Mouse (Mus musculus) urinary bladder, postnatal 14 days (tissue): ENCODE measurements around the gene Cacna1s.

Experiments used
- DNase-seq: peaks from one replicate; pipeline ENCODE4 v3.0.0; 2021; ENCODE audit warnings: low spot score

The Cacna1s gene

DNA sequence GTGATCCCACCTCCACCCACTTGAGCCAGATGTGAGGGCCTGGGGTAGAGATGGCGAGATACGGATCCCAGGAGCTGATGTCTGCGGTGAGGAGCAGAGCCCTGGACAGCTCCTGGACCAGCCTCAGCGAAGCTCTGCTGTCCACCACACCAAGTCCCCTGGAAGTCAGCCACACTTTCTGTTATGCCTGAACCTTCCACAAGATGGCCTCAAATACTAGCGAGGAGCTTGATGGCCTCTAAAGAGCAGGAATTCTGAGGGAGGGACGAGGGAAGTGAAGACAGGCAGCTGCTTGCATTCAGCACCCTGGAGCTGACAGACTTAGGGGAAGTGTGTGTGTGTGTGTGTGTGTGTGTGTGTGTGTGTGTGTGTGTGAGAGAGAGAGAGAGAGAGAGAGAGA is 1.1 kb upstream of the Cacna1s start:
- peak; percentile 75 for DNase-seq

DNA sequence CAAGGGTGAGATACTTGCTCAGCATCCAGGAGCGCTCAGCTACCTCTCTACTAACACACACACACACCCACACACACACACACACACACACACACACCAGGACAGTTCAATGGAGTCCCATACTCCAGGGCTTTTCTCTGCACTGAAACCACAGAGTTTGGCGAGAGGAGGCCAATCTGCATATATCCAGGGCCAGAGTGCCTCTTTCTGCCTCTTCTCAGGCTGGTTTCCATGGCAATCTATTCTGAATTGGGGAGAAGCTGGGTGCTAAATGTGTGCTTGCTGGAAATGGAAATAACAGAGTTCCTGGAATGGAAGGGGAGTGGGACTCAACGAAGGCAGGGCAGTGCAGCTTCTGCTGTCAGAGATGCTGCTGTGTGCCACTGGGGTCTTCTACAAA is 3.2 kb downstream of the Cacna1s start:
- DNase-seq = no peak

DNA sequence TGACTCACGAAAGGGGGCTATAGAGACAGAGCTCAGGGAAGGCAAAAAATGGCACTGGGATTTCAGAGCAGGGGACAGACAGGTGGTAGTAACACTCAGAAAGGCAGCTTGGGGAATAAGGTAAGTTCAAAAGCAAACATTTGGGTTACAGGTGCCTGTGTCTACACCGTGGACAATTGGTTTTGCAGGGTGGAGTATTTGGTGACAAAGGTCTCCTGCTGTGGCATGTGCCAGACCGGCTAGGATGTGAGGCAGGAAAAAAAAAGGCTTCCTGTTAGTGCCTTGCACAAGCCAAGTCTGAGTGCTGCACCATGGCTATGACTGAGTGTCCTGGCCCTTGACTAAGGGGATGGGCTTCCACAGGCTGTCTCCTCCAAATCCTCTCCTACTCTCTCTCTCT is 6.0 kb downstream of the Cacna1s start:
- no peak for DNase-seq

DNA sequence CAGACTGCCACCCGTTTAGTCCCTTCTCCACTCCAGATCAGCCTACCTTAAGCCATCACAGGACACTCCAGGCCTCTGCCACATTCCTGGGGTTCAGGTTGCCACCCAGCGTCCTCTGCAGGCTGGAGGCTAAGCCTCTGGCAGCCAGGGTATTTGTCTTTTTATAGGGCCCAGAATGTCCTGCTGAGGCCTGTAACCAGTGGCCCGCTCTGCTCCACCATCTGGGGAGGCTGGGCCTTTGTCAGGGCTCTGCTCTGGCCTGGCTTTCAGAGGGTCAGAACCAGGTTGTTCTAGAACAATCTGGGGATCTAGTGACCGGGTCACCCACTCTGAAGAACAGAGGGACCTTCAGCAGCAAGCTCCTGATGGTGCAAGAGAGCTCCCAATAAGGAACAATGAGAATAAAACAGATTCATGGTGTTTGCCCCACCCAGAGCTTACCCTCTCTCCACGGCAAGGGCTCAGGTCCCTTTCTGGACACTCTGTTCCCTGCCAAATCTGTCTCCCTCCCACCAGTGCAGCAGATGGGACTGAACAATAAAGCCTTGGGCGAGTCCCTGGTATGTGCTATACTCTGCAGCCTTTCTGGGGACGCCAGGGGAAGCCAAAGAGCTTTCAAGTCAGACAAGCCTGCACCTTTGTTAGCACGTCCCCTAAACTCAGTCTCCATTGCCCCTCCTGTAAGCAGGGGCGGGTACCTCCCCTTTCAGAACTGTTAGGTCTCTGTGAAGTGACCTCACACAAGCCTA is 8.7 kb downstream of the Cacna1s start:
- DNase-seq = peak; percentile 72

DNA sequence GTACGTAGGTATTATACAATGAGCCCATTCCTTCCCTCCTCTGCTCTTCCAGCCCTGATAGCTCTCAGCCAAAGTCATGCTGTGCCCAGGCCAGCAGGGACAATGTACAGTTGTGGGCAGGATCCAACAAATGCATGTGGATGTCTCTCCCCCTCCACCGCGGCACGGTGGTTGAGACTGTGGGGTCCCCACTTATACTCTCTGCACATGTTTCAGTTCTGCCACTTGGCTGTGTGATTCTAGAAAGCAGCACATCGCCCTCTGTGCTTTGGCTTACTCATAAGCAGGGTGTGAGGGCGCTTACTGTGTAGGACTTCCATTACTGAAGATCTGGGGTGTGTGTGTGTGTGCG is 9.2 kb downstream of the Cacna1s start:
- no peak for DNase-seq

DNA sequence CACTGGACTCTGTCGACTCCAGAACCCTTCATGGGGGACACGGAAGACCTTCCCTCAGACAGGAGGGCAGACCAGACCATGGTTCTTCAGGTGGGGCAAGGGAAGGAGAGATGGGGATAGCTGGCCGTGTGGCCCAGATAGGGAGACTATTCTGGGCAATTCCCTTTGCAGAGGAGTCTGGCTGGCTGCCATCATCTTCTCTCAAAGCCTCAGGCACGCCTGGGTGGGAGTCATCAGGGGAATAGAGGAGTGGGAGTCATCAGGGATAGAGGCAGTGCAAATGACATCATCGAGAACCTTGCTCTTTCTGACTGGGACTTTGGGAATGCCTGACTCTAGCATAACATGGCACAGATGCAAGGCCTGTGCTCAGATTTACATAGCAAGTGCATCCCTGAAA is 11.4 kb downstream of the Cacna1s start:
- no peak for DNase-seq

DNA sequence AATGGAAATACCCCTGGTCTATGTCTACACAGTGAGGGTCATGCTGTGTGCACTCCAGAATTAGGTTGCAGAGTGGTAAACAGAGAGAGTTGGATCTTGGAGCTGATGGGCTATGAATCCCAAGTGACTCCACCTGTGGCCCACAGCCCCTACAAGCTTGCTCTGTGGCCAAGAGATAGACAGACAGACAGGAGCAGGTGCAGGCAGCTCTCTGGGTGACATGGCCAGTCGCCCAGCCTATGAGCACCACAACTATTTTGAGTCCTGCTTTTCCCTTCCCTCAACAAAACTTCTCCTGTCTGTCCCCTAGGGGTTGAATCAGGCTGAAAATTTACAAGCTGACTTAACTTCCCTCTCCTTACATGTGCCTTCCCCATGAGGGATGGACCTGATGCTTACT is 14.1 kb downstream of the Cacna1s start:
- no peak for DNase-seq

DNA sequence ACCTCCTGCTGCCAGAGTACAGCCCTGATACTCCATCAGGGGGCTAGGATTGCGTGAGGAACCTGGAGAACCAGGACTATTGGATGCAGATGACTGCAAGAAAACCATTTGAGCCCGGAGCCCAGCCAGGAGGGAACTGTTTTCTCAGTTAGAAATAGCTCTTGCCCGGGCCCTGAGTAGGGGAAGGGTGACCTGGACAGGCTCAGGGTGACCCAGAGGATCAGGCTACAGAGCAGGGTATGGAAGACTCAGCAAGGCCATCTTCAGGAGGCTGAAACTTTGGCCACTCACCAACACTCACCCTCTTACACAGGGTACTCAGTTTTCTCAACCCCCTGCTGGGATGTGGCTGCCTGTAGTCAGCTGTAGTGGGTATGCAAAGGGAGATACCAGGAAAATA is 15.0 kb downstream of the Cacna1s start:
- DNase-seq = no peak

DNA sequence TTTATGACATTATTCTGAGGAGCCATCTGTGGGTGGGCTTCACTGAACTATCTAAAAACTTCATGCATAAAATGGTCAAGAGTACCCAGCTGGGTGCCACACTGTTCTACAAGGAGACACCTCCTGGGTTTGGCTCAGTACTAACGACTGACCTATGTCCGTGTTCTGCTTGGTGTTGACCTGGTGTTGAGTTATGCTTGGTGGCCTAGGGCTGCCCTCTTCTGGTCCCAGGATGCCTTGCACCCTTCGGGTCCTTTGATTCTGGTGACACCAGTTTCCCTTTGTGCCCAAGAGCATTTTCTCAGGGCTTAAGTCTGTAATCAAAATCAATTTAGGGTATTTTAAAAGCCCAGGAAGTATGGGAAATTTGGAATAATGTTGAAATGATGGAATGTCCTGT is 23.5 kb downstream of the Cacna1s start:
- DNase-seq = peak; percentile 39

DNA sequence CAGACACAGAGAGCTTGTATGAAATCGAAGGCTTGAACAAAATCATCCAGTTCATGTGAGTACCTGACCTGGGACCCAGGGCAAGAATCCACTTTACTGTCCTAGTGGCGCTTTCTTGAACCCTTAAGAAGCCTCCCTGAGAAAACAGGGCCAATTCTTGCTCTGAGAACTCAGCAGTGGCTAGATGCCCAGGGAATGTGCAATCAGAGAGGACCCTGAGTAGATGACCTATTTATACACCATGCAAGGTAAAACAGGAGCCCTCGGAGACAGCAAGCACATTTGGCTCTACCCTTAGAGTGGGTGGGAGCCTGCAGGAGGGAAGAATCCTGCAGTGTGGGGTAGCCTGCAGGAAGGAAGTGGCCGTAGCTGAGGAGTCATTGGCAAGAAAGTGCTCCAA is 25.1 kb downstream of the Cacna1s start:
- DNase-seq = no peak

DNA sequence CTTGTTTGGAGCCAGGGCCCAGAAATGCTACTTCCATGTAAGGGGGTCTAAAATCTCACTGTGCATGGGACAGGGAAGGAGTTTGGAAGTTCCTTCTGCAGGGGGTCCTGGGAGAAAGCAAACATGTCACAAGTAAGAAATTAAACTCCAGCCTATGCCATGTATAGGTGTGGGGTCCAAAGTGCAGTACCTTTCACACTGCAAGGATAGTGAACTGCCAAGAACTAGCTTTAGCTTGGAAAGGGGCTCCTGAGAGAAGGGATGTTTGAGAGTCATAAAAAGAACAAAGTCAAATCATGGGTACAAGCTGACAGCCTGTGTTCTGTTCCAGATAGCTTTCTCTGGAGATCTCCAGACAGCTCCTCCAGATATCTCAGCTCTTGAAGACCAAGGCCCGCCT is 28.6 kb downstream of the Cacna1s start:
- DNase-seq = no peak

DNA sequence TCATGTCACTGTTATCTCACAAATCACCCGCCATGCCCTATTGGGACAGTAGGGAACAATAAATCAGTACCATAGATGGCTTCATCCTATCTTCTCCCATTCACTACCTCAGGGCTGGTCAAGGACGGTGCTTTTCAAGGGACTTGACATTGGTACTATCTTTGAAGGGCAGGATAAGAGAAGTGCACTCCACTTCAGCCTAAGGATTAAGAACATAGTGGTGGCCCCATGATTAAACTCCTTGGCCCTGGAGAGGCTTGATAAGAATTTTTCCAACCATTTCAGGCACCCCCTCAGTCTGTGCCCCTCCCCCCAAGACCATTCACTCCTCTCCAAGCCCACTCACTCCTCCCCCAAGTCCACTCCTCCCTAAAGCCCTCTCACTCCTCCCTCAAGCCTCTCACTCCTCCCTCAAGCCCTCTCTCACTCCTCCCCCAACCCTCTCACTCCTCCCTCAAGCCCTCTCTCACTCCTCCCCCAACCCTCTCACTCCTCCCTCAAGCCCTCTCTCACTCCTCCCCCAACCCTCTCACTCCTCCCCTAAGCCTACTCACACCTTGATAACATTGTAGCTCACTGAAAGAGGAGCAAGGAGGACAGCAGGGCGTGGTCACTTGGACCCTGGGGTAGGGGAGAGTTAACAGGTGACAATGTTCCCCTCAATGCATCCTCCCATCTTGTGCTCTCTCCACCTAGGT is 33.6 kb downstream of the Cacna1s start:
- no peak for DNase-seq

DNA sequence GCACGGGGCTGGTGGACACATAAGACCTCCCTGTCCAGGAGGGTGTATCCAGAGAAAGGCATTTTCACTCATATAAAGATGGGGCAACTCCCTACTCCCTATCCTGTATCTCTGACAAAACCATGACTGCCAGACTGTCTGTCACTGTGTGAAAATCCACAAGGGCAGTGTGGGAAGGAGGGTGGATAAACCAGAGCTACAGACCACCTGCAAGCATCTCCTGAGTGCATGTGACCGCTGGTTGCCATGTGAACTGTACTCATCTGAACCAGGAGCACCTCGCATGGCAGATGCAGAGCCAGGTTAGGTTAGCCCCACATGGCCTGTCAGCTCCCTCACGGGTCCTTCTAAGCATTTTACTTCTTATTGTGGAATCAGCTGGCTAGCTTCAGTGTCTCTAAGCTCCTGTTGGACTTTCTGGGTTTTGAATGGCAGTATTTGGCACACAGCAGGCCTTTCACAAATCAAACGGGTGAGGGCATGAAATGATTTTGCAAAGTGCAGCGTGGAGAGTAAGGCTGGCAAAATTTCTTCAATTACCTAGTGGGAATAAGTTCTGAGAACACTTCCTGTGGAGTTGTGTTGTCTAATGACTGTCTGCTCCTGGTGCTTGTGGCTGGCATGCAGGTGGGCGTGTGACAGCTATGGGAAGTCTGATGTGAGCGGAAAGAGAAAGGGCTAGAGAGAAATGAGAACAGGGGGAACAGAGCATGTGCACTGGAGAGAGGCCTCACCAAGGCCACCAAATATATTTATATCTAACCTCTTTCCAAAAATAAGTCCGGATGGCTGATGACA is 37.0 kb downstream of the Cacna1s start:
- no peak for DNase-seq

DNA sequence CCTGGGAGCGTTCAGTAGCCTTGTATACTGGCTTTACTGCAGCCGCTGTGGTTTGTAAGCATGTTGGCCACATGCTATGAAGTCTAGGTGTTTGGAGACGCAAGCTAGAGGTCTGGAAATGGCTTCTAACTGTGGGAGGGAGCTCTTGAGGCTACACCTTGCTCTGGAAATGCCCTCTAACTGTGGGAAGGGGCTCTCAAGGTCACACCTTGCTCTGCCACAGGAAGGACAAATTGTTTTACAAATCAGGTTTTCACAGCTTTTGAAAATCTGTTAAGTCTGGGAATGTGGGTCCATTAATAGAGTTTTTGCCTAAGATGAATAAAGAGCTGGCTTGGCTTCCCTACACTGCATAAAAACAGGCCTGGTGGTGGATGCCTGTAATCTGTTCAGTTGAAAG is 41.2 kb downstream of the Cacna1s start:
- DNase-seq = no peak

DNA sequence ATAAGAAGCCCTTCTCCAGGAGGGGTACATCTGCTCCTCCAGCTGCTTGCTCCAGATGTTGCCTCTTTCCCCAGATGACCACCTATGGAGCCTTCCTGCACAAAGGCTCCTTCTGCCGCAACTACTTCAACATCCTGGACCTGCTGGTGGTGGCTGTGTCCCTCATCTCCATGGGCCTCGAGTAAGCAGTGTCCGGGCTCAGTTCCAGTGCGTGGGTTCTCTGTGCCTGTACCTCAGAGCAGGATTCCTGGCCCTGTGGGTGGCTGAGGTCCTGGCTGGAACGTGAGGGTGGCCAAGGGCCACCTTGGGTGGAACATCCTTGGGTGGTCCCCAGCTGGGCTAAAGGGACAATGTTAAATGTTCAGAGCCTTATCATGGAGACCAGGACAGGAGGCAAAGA is 42.3 kb downstream of the Cacna1s start:
- DNase-seq = no peak

DNA sequence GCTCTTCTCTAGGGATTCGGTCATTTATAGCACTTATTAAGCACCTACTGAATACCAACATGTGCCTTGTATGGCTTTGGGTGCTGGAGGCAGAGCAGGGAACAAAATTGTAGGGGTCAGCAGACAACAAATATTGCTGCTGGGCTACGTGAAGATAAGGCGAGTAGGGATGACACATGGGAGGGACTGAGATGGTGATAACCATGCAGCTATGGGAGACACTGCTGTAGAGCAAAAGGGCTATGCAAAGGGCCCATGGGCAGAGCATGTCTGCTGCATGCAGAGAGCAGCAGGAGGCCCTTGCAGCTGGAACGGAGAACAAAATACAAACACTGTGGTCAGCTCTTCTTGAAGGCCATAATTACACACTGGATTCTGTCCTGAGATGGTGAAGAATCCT is 49.5 kb downstream of the Cacna1s start:
- no peak for DNase-seq

DNA sequence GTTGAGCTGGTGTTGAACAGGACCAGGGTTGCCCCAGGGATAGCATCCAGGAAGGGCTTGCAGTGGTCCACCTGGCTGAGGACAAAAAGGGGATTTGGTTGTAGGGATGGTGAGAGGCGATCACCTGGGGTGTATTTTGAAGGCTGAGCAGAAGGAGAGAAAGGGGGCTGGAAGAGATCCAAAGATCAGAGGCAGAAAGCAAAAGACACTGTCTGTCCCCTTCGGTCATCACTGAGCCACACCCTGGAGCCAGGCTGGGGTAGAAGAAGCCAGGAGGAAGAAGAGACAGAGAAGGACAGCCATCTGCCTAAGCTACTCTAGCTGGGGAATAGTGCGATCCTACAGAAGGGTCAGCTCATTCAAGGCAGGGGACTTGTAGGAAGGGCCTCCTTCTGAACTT is 50.0 kb downstream of the Cacna1s start:
- no peak for DNase-seq

DNA sequence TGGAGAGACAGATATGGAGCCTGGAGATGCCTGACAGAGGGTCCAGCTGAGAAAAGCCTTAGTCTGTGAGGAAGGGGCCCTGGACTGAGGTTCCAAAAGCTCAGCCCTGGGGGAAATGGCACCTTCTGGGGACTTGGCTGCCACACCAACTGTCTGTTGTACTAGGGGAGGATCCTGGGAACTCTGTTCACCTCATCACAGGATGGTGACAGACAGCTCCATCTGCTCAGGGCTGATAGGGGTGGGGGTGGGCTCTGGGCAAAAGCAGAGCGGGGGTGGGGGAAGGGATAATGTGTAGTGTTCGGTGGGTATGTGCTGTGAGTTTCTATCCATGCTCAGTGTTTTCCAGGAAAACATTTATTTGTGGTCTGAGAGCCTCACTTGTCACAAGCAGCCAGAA is 50.4 kb downstream of the Cacna1s start:
- DNase-seq = no peak

DNA sequence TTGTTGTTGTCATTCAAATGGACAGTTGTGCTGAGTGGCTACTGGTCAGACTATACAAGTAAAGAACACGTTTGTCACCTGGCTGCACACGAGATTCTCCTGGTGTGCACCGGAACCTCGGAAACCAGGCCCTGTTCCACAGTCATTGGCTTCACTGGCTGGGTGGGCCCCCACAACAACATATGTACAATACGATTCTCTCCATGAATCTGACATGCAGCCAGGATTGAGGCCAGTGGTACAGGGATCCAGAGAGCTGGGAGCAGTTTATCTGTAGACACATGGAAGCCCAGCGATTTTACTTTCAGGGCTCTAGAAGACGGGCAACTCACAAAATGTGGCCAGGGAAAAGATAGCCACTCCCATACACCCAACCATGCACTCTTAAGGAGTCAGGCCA is 51.1 kb downstream of the Cacna1s start:
- DNase-seq = no peak

DNA sequence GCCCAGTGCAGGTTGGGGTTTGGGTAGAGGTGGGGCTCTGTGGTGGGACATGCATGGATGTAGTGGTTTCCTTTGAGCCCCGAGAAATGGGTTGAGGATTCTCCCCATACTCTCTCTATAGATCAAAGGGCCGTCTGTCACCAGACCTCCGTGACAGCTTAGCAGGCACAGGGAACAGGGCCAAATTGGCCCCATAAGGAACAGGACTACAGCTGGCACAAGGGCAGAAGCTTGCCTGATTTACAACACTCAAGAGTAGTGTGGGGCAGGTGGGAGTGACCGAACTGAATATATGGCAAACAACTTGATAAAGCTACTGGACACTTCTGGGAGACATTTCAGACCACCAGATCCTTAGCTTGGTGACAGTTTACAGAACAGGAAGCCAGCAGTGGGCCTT is 52.2 kb downstream of the Cacna1s start:
- no peak for DNase-seq

DNA sequence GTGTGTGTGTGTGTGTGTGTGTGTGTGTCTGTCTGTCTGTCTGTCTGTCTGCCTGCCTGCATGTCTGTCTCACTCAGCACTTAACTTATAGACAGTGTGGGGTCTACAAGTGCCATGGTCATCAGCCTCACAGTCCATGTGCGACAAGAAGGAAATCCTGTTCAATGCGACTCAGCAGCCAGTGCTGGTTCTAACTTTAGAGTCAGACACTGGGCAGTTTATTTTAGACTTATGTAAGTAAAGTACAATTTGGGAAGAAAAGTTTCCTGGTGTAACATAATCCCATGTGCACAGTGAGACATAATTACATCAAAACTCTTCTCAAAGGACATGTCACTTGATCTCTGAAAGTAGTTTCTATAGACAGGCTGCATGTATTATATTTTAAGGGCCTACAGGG is 56.9 kb downstream of the Cacna1s start:
- no peak for DNase-seq

DNA sequence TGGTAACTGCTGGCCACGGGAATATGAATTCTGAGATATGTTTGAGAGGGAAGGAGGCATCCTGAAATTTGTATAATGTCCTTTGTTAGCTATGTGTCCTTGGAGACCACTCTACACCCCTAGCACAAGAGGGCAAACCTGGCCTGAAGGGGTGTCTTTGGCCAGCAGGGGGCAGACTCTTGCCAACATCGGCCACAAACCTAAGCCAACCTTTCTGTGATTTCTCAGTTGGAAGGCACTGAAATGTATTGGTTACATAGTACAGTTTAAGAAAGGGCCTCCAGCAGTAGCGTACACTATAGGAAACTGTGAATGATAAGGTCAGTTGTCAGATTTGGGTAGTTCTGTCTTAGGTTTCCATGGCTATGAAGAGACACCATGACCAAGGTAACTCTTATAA is 63.6 kb downstream of the Cacna1s start:
- DNase-seq = peak; percentile 67

DNA sequence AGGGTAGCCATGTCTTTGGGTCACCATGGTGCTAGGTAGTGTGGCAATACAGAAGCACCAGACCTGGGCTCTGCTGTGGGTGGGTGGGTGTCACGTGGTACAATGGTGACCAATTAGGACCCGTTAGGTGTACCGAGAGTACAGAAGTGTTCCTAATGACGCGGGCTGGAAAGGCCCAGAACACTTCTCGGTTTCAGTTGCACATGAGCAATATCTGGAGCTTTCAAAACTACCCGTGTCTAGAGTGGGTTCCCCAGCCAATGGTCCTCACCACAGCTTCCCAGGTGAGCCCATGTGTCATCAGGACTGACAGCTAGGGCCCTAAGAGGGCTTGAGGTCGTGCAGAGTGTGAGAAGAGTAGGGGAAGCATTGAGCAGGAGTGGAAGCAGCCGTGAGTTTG is 64.5 kb downstream of the Cacna1s start:
- no peak for DNase-seq
